Mouse (Mus musculus): ENCODE data around the gene Dhx9.
"Not testable (repeated sequence)": the region's sequence is repeated elsewhere in the genome, so short reads cannot be mapped to it uniquely, and the experiment has no call there.

The Dhx9 gene

DNA sequence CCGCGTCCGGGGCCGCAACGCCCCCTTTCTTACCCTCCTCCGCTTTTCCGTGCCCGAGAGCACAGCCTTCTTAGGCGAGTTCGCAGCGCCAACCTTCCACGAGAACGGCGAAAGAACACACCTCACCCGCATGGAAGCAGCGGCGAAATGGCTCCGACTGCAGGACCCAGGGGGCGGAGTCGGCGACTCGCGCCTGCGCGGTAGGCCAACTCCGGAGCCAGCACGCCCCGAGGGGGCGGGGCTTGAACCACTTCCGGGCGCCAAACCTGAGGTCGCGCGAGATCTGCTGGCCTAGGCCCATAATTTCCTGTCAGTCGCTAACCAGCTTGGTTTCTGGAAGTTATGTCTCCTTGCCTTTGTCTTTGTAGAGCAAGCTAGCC, at the start of gene Dhx9:
TSS of gene Dhx9 (minus strand) at position 161 of the 380 bp plus-strand sequence.
- peak; percentile 95 to 97 for DNase-seq (ENCODE audit: low spot score in 2 of 2)

DNA sequence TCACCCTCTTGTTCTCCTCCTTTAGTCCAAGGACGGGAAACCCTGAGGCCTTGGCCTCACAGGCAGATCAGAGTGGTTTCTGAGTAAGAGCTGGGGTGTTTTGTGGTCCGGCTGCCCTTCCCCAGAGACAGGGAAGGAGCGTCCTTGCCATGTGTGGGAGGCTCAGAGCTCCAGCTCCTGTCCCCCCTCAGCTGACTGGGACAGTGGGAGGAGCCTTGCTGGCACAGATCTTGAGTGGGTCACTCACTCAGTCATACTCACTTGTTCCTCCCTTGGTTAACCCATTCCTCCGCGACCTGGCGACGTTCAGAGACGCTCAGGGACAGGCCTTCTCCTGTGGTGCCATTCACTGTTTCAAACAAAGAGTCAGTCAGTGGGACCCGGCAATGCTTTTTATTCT, 48.2 kb upstream of the Dhx9 start:
- DNase-seq (ENCODE audit: low spot score in 2 of 2), result peak; percentile 23 to 36

DNA sequence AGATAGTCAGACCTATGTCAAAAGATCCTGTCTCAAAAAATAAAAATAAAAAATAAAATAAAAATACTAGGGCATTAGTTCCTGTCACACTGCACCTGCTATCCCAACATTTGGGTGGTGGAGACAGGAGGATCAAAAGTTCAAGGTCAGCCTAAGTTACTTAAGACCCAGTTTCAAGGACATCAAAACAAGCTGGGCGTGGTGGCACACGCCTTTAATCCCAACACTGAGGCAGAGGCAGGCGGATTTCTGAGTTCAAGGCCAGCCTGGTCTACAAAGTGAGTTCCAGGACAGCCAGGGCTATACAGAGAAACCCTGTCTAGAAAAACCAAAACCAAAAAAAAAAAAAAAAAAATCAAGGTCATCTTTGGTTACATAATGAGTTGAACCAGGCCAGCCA, 45.4 kb upstream of the Dhx9 start:
- not testable (repeated sequence) for DNase-seq (ENCODE audit: low spot score in 2 of 2)

DNA sequence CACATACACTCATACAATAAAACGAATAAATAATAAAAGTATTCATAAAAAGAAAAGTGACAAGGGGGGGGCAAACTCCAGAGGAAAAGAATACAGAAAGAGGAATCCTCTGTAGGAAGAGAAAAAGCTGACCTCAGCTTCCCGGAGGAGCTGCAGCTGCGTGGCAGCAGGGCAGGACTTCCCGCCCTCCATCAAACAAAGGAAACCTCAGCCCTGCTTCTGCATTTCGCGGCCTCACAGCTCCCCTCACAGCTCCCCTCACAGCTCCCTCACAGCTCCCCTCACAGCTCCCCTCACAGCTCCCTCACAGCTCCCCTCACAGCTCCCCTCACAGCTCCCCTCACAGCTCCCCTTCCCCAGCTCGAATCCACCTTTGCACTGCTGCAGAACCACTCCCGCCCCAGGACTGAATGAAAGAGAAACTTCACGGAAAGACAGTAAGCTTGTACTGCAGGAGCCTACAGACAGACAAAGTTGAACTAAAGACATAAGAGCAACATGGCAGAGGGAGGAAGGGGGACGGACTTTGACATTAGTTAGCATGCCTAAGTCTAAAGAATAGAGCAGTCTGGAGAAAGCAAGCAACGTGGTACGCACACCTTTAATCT, 44.9 kb upstream of the Dhx9 start:
- peak in 1 of 2 experiments; percentile 29 for DNase-seq (ENCODE audit: low spot score in 2 of 2)

DNA sequence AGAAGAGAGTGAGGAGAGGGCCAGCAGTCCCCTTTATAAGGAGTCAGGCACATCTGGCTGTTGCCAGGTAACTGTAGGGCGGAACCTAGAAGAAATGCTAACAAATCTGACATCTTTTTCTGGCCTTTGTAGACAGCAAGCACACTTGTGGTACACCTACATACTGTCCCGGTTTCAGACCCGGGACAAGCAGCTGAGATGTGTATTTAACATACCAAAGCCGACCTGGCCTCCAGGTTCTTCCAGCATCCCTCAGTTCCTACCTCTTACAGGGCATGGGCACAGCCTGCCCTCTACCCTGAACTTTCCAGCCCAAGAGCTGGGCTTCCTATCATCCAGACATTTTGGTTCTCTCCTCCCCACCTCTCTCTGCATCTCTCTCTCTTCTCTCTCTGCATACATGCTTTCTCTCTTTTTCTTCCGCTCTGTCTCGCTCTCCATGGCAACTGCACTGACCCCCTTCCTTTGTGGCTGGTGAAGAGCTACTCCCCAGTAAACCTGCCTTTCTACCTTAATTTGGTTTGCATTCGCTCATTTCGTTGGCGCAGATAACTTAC, 44.3 kb upstream of the Dhx9 start:
- DNase-seq (ENCODE audit: low spot score in 2 of 2), result no peak

DNA sequence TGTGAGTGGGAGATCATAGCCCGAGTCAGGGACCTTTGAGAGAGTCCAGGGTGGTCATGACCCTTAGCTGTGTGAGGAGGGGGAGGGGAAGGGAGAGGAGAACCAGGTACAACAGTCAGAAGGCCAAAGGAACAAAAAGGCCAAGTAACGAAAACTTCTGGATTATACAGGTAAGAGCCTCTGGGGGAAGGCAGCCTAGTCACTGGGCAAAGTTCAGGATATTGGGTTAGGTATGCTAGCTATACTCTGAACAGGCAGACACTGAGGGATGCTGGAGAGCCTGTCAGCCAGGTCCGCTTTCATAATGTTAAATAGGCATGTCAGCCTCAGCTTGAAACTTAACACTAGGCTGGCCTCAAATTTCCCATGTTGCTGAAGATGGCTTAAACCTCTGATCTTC, 34.7 kb upstream of the Dhx9 start:
- DNase-seq (ENCODE audit: low spot score in 2 of 2), result no peak

DNA sequence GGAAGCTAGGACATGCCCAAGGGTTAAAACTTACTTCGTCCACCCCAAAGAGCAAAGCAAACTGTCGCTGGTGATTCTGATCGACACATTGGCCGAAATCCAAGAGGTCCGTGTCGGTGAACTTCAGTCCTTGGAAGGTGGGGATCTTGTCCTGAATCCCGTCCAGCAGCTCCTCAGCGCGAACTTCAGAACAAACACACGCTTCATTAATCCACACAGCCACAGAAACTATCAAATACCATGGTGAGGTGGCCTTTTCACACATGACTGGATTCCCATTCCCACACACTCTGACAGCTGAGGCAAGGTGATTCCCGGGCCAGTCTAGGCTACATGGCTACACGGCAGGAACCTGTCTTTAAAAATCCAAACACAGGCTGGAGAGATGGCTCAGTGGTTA, 27.9 kb upstream of the Dhx9 start:
- DNase-seq (ENCODE audit: low spot score in 2 of 2), result no peak

DNA sequence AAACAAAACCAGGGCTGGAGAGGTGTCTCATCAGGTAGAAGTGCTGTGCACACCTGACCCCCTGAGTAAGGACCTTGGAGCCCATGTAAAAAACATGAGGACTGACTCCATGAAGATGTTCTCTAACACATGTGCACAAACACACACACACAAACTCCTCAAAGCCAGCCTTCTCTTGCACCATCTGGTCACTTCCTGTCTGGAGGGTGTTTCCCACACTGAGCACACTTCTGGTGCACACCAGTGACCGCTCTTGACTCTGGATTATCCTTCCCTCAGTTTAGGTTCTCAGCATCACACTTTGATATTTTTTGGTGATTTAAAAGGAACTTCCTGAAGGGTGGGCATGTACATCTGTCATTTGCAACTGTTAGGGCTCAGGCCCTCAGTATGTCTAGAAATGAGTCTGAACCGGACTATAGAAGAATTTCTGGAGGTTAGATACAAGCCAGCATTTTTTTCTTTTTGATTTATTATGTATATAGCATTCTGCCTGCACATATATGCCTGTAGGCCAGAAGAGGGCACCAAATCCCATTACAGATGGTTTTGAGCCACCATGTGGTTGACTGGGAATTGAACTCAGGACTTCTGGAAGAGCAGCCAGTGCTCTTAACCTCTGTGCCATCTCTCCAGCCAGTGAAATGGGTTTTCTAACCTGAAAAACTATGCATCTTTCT, 23.0 kb upstream of the Dhx9 start:
- DNase-seq (ENCODE audit: low spot score in 2 of 2), result no peak

DNA sequence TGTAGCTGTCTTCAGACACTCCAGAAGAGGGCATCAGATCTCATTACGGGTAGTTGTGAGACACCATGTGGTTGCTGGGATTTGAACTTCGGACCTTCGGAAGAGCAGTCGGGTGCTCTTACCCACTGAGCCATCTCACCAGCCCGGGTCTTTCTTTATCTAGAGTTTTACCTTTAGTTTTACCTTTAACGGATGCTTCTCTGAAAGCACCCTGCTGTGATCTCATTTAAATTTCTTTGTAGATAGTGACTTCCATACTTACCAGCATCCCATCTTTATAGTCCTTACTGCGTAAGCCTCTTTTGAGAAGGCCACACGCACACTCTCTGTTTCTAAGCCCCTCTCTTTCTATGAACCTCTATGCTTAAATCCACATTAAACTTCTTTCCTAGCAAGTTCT, 22.1 kb upstream of the Dhx9 start:
- not testable (repeated sequence) for DNase-seq (ENCODE audit: low spot score in 2 of 2)

DNA sequence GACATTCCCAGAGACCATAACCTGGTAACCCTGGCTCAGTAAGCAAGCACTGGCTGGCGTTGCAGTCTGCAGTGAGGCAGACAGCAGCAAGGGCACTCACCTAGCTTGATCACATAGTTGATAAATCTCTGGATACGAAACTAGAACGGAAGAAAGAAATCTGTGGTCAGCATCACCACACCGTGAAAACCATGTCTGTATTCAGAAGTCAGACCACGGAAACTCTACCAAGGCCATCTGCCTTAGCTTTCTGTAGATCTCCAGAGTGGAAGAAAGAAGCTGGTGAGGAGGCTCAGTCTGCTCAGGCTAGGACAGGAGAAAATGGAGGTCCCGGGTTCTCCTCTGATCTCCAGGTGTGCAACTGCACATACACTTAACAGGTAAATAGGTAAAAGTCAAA, 21.6 kb upstream of the Dhx9 start:
- no peak for DNase-seq (ENCODE audit: low spot score in 2 of 2)

DNA sequence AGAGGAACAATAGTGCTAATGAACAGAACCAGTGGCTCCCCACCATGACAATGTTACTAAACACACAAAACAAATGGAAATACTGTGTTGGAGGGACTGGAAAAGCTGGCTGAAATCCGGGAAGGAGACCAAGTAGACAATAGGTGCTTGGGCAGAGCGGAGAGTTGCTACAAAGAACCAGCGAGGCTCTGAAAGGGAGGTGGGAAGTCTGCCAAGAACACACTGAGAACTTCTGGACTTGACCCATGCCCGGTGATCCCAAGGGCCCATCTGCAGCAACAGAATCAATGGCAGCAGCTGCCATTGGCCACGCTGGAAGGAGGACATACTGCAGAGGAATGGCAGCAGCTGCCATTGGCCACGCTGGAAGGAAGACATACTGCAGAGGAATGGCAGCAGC, 18.8 kb upstream of the Dhx9 start:
- DNase-seq (ENCODE audit: low spot score in 2 of 2), result no peak

DNA sequence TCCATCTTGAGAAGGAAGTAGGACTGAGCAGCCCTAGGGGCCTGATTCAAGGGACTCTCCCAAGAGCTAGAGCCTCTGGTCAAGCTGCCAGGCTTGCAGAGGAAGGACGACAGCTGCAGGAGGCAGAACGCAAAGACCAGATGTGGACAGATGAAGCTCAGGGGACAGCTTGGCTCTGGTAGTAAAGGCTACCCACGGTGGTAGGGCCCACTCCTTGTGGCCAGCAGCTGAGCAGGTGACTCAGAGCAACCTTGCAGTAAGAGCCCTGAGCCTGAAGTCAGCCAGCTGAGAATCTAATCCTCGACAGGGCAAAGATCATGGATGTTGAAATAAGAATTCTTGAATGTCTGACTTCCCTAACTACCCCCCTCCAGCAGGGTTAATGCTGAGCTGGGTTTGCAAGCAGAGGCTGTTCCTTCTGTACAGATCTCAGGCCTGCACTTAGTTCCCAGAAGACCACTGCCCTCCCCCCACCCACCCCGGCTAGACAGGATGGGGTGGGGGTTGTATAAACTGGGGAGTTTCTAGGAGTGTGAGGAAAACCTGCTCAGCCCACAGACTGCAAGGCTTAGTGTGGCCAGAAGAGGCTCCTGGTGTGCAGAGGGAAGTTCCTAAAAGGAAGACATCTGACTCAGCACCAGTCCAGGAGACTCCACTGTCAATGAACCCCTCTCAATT, 14.3 kb upstream of the Dhx9 start:
- DNase-seq (ENCODE audit: low spot score in 2 of 2), result peak; percentile 27 to 57

DNA sequence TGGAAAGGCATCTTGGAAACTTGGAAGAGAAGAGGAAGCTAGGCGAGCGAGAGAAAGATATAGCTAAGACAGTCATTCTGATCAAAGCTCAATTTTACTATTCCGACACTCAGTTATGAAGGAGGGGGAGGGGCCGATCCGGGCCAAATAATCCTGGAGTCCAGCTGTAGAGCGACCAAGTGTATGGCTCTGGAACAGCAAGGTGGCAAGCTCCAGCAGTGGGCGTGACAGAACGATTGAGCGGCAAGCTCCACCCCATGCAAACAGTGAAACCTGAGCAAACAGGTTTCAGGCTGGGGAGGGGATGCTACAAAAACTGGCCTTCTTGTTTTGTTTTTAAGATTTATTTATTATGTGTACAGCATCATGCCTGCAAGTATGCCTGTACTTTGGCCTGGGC, 12.6 kb upstream of the Dhx9 start:
- no peak for DNase-seq (ENCODE audit: low spot score in 2 of 2)

DNA sequence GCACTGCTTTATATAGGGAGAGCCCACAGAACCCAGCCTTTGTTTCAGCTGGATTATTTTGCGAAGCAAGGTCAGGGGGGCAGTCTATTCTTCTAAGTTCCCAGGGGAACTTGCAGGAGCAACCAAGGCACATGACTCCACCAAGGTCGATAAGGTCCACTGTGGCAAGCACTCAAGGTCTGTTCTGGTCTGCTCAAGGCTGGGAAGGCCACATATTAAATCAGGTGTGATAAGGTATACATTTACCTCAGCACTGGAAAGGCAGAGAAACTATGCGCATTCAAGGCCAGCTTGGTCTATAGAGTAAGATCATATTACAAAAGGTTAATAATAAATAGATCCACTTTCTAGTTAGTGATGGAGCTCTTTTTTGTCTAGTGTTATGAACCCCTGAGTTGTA, 8.6 kb upstream of the Dhx9 start:
- DNase-seq (ENCODE audit: low spot score in 2 of 2), result no peak

DNA sequence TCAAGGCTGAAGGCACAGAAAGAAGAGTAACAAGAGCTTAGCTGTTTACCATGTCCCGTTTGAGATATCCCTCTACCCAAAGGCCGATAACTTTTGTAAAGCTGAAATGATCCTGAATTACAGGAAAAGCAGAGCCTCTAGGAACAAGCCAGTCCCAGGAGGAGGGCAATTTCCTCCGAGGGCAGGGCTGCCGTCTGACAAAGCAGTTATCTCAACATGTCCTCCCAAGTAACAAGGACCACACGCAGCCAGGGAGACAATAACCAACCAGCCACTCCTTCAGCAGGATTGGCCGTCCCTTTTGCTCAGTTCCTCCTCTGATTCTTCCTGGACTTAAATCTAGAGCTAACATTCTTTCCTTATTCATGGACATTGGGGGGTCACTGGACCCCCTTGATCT, 6.5 kb upstream of the Dhx9 start:
- DNase-seq (ENCODE audit: low spot score in 2 of 2), result no peak

DNA sequence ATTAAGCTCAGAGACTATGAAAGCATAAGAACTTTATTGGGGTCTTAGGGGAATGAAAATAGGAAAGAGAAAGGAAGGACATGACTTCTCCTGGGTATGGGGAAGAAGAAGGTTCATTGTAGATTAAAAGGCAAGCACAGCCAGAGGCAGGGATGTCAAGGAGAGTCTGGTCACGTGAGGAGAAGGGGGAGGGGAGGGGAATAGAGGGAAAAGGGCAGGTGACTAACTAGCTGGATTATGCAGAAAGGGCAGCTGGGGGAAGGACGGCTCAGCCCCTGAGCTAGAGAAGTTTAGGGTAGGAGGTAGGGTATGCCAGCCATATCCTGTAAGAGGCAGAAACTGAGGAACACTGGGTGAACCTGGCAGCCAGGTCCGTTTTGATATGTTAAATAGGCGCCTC, 5.9 kb upstream of the Dhx9 start:
- no peak for DNase-seq (ENCODE audit: low spot score in 2 of 2)

DNA sequence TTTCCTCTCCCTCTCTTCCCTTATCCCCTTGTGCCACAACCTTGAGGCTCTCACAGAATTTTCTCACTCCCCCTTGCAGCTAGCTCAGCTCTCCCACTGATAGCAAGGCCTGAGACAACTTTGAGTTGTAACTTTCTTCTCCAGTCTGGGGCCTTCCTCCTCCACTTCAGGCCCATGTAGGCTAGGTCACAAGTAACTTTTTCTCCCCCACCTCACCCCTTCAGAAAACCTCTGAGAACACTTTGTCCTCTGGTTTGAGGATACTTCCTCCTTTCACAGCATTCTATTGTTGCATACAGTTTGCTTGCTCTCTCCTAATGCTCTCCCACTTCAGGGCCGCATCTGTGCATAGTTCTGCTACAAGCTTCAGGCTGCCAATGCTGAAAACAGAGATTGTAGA, 4.4 kb upstream of the Dhx9 start:
- peak in 1 of 2 experiments; percentile 38 for DNase-seq (ENCODE audit: low spot score in 2 of 2)

DNA sequence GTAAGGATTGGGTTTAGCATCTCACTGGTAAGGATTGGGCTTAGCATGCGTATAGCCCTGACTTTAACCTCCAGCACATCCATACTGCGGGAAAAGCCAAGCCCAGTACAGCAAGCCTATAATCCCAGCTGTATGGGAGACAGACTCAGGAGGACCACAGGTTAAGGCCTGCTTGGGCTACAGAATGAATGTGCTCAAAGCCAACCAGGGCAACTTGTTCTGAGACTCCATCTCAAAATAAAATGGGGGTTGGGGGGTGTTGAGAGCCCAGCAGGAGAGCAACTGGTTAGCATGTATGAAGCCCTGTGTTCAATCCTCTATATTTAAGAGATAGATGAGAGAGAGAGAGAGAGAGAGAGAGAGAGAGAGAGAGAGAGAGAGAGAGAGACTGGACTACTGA, 3.9 kb upstream of the Dhx9 start:
- DNase-seq (ENCODE audit: low spot score in 2 of 2), result no peak

DNA sequence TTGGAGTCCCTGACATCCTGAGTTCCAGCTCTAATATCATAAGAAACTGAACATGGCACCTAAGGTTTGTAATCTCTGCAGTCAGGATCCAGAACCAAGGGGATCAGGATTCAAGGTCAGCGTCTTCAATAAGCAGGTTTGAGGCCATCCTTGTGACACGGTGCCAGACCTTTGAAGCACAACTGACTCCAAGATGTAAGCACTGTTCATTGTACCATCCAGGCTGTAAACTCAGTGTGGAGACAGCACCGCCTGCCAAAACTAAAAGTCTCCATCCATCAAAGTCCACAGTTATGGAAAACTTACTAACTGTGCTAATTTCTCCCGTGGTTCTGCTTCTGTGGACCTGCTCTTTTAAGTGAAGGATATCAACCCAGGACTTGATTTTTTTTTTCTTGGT, 2.5 kb upstream of the Dhx9 start:
- no peak for DNase-seq (ENCODE audit: low spot score in 2 of 2)

DNA sequence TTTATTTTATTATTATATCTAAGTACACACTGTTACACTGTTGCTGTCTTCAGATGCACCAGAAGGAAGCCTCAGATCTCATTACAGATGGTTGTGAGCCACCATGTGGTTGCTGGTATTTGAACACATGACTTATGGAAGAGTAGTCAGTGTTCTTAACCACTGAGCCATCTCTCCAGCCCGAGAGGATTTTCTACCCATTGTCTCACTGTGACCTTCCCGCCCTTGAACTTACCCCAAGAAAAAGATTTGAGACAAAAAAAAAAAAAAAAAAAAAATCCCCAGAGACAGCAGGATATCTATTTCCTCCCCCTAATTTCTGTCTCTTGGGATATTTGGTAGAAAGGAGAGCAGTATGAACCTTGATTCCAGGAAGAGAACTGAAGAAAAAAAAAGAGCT, 2.1 kb upstream of the Dhx9 start:
- no peak for DNase-seq (ENCODE audit: low spot score in 2 of 2)

DNA sequence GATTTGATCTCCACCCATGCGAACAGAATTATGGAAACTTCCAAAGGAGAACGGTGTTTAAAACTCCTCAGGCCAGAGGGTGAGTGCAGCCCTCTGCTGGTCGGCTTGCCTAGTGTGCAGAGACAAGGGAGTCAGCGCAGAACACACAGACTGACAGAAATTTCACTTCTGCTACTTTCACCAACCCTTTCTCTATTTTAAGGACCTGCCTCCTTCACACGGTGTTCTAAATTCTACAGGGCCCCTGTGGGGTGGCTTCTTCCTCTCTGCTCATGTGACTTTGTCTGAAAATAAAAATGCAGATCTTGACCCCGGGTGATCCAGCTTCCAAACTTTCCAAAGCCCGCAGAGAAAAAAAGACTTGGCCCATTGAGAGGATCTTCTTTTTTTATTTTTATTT, 1.7 kb upstream of the Dhx9 start:
- peak; percentile 29 to 69 for DNase-seq (ENCODE audit: low spot score in 2 of 2)

DNA sequence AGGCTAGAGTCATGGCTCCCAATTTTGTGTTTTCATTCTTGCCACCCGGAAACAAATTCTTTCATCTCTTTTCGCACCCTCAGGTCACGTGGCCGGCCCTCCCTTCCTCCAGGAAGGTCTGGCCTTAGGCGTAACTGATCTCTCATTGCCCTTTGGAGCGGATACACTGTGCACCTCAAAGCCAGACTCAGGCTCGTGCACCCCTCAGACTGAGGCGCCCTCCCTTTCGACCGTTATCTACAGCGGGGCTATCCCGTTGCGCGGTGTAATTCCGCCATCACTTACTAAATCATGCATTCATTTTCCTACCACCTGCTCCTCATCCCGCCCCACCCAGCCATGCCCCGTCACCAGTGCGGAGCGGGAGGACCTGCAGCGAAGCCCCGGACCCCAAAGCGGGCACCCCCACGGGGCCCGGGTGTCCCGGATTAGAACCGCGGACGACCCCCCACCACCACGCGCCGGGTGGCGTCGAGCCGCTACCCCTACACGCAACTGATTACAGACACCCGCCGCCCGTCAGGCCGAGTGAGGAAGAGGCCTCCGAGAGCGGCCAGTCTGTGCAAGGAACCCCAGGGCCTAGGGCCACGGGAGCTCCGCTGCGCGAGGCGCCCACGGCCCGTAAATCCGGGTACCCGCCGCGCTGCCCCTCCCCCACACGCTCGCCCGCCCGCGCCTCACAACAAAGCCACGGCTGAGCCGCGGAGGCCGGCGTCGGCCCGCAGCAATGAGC, 527 bp downstream of the Dhx9 start:
- DNase-seq (ENCODE audit: low spot score in 2 of 2), result peak; percentile 27 to 48
